Mouse (Mus musculus) mammary gland, adult 2 months (tissue): Measurements from ENCODE around the gene Adgrv1. TPM values are rescaled to one million over a fixed set of nuclear protein-coding genes. Genes with fewer than 3 reads are reported as not detected.

Source experiments
- polyA plus RNA-seq: library from polyadenylated mRNA; depleted of rRNA; stranded (reverse); fragments of >200 nt; gene quantifications from 2 replicates; pipeline ENCODE4 v1.2.3, GENCODE M21; 2012; ENCODE audit warnings: low replicate concordance; rRNA removed

Adgrv1 gene
- 0.20 TPM in 1 of 2 replicates, not detected in the other for polyA plus RNA-seq

GRCm38 (mm10) chr13:81632720-81633415, at the start of gene Adgrv1:
TSS of gene Adgrv1 (minus strand) at chr13:81633154.

GRCm38 (mm10) chr13:81657351-81658052, 24.5 kb upstream of the Adgrv1 start, which contains the start of gene Lysmd3:
TSS of gene Lysmd3 (plus strand) at chr13:81657663.

Other genes with a start within 250 kb of the Adgrv1 start
- gene Lysmd3, start 24.5 kb upstream of the Adgrv1 start, polyA plus RNA-seq: 3.2 and 5.9 TPM in 2 replicates
- 3.6 and 3.7 TPM in 2 replicates for gene Polr3g, start 77.9 kb upstream of the Adgrv1 start, polyA plus RNA-seq
- gene Mblac2, start 78.2 kb upstream of the Adgrv1 start, polyA plus RNA-seq: 4.6 and 5.6 TPM in 2 replicates
- 0.67 and 4.8 TPM in 2 replicates for gene Cetn3, start 149.9 kb upstream of the Adgrv1 start, polyA plus RNA-seq